Mouse (Mus musculus) G1E (cell line): ENCODE data around the gene Exo5.

Experiments used
- CTCF ChIP-seq: IDR thresholded peaks from 2 replicates; pipeline ENCODE4 v1.5.1; 2012; ENCODE audit warnings: low read depth, low read length, inconsistent platforms, mixed read lengths
- GATA1 ChIP-seq: IDR thresholded peaks from 2 replicates; pipeline ENCODE4 v1.6.1; 2012; ENCODE audit warnings: borderline replicate concordance, low read length, inconsistent platforms, mixed read lengths

GRCm38 (mm10) chr4:120930736-120931135 is 5.9 kb upstream of the Exo5 start:
- TF ChIP-seq GATA1 (no peak), CTCF (no peak)
